Mouse (Mus musculus): Measurements from ENCODE around the gene Hist1h3f. TPM values are rescaled to one million over a fixed set of nuclear protein-coding genes. Genes with fewer than 3 reads are reported as not detected.
A peak's percentile ranks its signal among the peaks of the same experiment; 100 is the strongest.
"Not testable (repeated sequence)": the region's sequence is repeated elsewhere in the genome, so short reads cannot be mapped to it uniquely, and the experiment has no call there.

The Hist1h3f gene
- total and polyA plus RNA-seq, 3 experiments, result 1.2 to 541 TPM; not detected in 1

- H3K27me3 ChIP-seq (ENCODE audit: control insufficient read depth in 1 of 2, insufficient read depth in 2 of 2, low read length in 2 of 2); H3K9me3 ChIP-seq (replicated peaks; ENCODE audit: insufficient read depth, low read length); H3K4me1 ChIP-seq (ENCODE audit: control insufficient read depth in 1 of 2, insufficient read depth in 2 of 2, low read length in 2 of 2); H3K79me2 ChIP-seq (ENCODE audit: control insufficient read depth, insufficient read depth, low read length, poor library complexity): not testable (repeated sequence)
- peak; percentile 44; the same call in 1 of the 2 replicates for TF ChIP-seq TBP (IDR thresholded peaks at IDR 0.05; ENCODE audit: low read depth, low read length)
- peak; percentile 53 to 56; a peak in 3 of 4 replicates for TF ChIP-seq POLR2A (IDR thresholded peaks at IDR 0.05; ENCODE audit: control insufficient read depth in 1 of 2, insufficient read depth in 1 of 2, low read depth in 1 of 2, low read length in 2 of 2, poor library complexity in 1 of 2)
- H3K4me3 ChIP-seq (ENCODE audit: control insufficient read depth in 1 of 2, insufficient read depth in 1 of 2, low read depth in 2 of 2, low read length in 2 of 2), result peak overlapping the region; percentile 12 to 58
- peak; percentile 71 for DNase-seq (ENCODE audit: low read depth, low spot score)
- peak overlapping the region; percentile 98 for H3K27ac ChIP-seq (ENCODE audit: control insufficient read depth, low read depth, low read length)
- H3K36me3 ChIP-seq (ENCODE audit: control insufficient read depth in 1 of 2, insufficient read depth in 2 of 2, low read length in 2 of 2), result peaks cover 0 to 25% of the 10 kb centered on the region in 2 experiments; a peak in 2 of 4 replicates
- H3K9ac ChIP-seq (ENCODE audit: control insufficient read depth, low read depth, low read length, poor library complexity, severe bottlenecking), result peak overlapping the region; percentile 99
Observed at GRCm38 (mm10) chr13:23573034-23573897, 29.4 kb downstream of the Hist1h3f start.

GRCm38 (mm10) chr13:23573898-23574524, 30.2 kb downstream of the Hist1h3f start, which contains the start of the genes Hist1h2bf and Hist1h2ad:
Gene Hist1h2bf, minus strand, starts transcription at chr13:23574196.
Gene Hist1h2ad, plus strand, starts transcription at chr13:23574381.
- peak; percentile 52; the same call in 1 of the 2 replicates for TF ChIP-seq POLR2AphosphoS5 (IDR thresholded peaks at IDR 0.05; ENCODE audit: borderline replicate concordance, low read depth, low read length)
- TF ChIP-seq POLR2A (IDR thresholded peaks at IDR 0.05; ENCODE audit: control insufficient read depth in 1 of 2, insufficient read depth in 1 of 2, low read depth in 1 of 2, low read length in 2 of 2, poor library complexity in 1 of 2), result peak in 1 of 2 experiments; percentile 79; a peak in 3 of 4 replicates
- TF ChIP-seq UBTF (IDR thresholded peaks at IDR 0.05; ENCODE audit: borderline replicate concordance, insufficient read depth, low read depth, low read length), result 0 out of 2 replicates have a peak, but pooled peaks have one; percentile 51
- TF ChIP-seq TBP (IDR thresholded peaks at IDR 0.05; ENCODE audit: low read depth, low read length), result peak; percentile 98
- H3K9ac ChIP-seq (ENCODE audit: control insufficient read depth, low read depth, low read length, poor library complexity, severe bottlenecking), result peak within 1 kb of the TSS; percentile 99

GRCm38 (mm10) chr13:23574546-23575170, 30.8 kb downstream of the Hist1h3f start:
- TF ChIP-seq POLR2A (IDR thresholded peaks at IDR 0.05; ENCODE audit: control insufficient read depth in 1 of 2, insufficient read depth in 1 of 2, low read depth in 1 of 2, low read length in 2 of 2, poor library complexity in 1 of 2) (peak; percentile 68 to 87; a peak in 3 of 4 replicates), UBTF (IDR thresholded peaks at IDR 0.05; ENCODE audit: borderline replicate concordance, insufficient read depth, low read depth, low read length) (peak; percentile 73; the same call in 1 of the 2 replicates), POLR2AphosphoS5 (IDR thresholded peaks at IDR 0.05; ENCODE audit: borderline replicate concordance, low read depth, low read length) (peak; percentile 1; the same call in 1 of the 2 replicates)
- peak overlapping the region; percentile 14 to 47; a peak in 3 of 4 replicates for H3K4me3 ChIP-seq (ENCODE audit: control insufficient read depth in 1 of 2, insufficient read depth in 1 of 2, low read depth in 2 of 2, low read length in 2 of 2)
- DNase-seq (ENCODE audit: low read depth, low spot score), result peak; percentile 74
- H3K27ac ChIP-seq (ENCODE audit: control insufficient read depth, low read depth, low read length), result peak overlapping the region; percentile 98
- H3K4me1 ChIP-seq (ENCODE audit: control insufficient read depth in 1 of 2, insufficient read depth in 2 of 2, low read length in 2 of 2); H3K9me3 ChIP-seq (replicated peaks; ENCODE audit: insufficient read depth, low read length); H3K79me2 ChIP-seq (ENCODE audit: control insufficient read depth, insufficient read depth, low read length, poor library complexity); H3K27me3 ChIP-seq (ENCODE audit: control insufficient read depth in 1 of 2, insufficient read depth in 2 of 2, low read length in 2 of 2): not testable (repeated sequence)
- H3K36me3 ChIP-seq (ENCODE audit: control insufficient read depth in 1 of 2, insufficient read depth in 2 of 2, low read length in 2 of 2), result peaks cover 0 to 25% of the 10 kb centered on the region in 2 experiments; a peak in 2 of 4 replicates
- H3K9ac ChIP-seq (ENCODE audit: control insufficient read depth, low read depth, low read length, poor library complexity, severe bottlenecking), result peak overlapping the region; percentile 77

More at GRCm38 (mm10) chr13:23573898-23574524, 30.2 kb downstream of the Hist1h3f start, which contains the start of the genes Hist1h2bf and Hist1h2ad:
- not testable (repeated sequence) for H3K27me3 ChIP-seq (ENCODE audit: control insufficient read depth in 1 of 2, insufficient read depth in 2 of 2, low read length in 2 of 2); H3K9me3 ChIP-seq (replicated peaks; ENCODE audit: insufficient read depth, low read length); H3K4me1 ChIP-seq (ENCODE audit: control insufficient read depth in 1 of 2, insufficient read depth in 2 of 2, low read length in 2 of 2); H3K79me2 ChIP-seq (ENCODE audit: control insufficient read depth, insufficient read depth, low read length, poor library complexity)
- H3K36me3 ChIP-seq (ENCODE audit: control insufficient read depth in 1 of 2, insufficient read depth in 2 of 2, low read length in 2 of 2), result peaks cover 0 to 28% of the 10 kb centered on the region in 2 experiments; a peak in 2 of 4 replicates
- DNase-seq (ENCODE audit: low read depth, low spot score), result peak; percentile 99
- H3K27ac ChIP-seq (ENCODE audit: control insufficient read depth, low read depth, low read length), result peak within 1 kb of the TSS; percentile 98
- H3K4me3 ChIP-seq (ENCODE audit: control insufficient read depth in 1 of 2, insufficient read depth in 1 of 2, low read depth in 2 of 2, low read length in 2 of 2), result peak within 1 kb of the TSS; percentile 14 to 58

Data from MEL (cell line).